Mouse (Mus musculus) heart, adult 2 months (tissue): ENCODE data around the gene Sypl. TPM values are rescaled to one million over a fixed set of nuclear protein-coding genes. Genes with fewer than 3 reads are reported as not detected.

ENCODE experiments used
- DNase-seq, 2 experiments: peaks; one replicate each; pipeline ENCODE4 v3.0.0; 2021
- H3K27ac ChIP-seq: fragments of 200-600 bp; 2 replicates; pipeline ENCODE4 v1.8.1; 2022
- H3K27me3 ChIP-seq: fragments of 200-500 bp; 2 replicates; pipeline ENCODE4 v1.6.1; 2012; ENCODE audit warnings: mild to moderate bottlenecking, low read length, inconsistent platforms, mixed read lengths; ENCODE audit not compliant: control insufficient read depth, insufficient read depth
- H3K36me3 ChIP-seq: fragments of 200-500 bp; 2 replicates; pipeline ENCODE4 v1.6.1; 2012; ENCODE audit warnings: low read length, inconsistent platforms; ENCODE audit not compliant: control insufficient read depth, insufficient read depth
- H3K4me1 ChIP-seq: fragments of 200-500 bp; 2 replicates; pipeline ENCODE4 v1.6.1; 2011; ENCODE audit warnings: low read length; ENCODE audit not compliant: control insufficient read depth, insufficient read depth
- H3K4me3 ChIP-seq: fragments of 200-600 bp; 2 replicates; pipeline ENCODE4 v1.8.1; 2022
- H3K79me2 ChIP-seq: fragments of 200-500 bp; replicated peaks from 2 replicates; pipeline ENCODE4 v1.6.1; 2012; ENCODE audit warnings: mild to moderate bottlenecking, inconsistent platforms, low read length, moderate library complexity, mixed read lengths; ENCODE audit not compliant: control insufficient read depth, insufficient read depth
- H3K9ac ChIP-seq: fragments of 200-500 bp; 2 replicates; pipeline ENCODE4 v1.6.1; 2012; ENCODE audit warnings: low read depth, mild to moderate bottlenecking, control low read depth, inconsistent platforms, low read length, mixed read lengths
- CTCF ChIP-seq: fragments of 200-600 bp; IDR thresholded peaks from 2 replicates; pipeline ENCODE4 v1.8.1; 2022; ENCODE audit warnings: antibody characterized with exemption, mild to moderate bottlenecking, moderate library complexity
- EP300 ChIP-seq: fragments of 200-500 bp; IDR thresholded peaks from 2 replicates; pipeline ENCODE4 v1.6.1; 2011; ENCODE audit warnings: low read depth, low read length, control low read depth; ENCODE audit not compliant: insufficient read depth
- POLR2A ChIP-seq: fragments of 200-500 bp; IDR thresholded peaks from 2 replicates; pipeline ENCODE4 v1.6.1; 2011; ENCODE audit warnings: mild to moderate bottlenecking, low read depth, low read length, control low read depth; ENCODE audit not compliant: insufficient read depth
- WGBS: fragments of 180-500 bp; shearing (Covaris S2); methylation state at CpG from one replicate; pipeline ENCODE4 v1.1.7; 2018; 5-methylcytosine and 5-hydroxymethylcytosine counted together
- intact Hi-C: fragments of 180-260 bp; cut with DNase I; formaldehyde crosslinking; loops from one replicate; pipeline ENCODE4 v1.15.1; 2025
- polyA plus RNA-seq: library from polyadenylated mRNA; depleted of rRNA; stranded (reverse); fragments of >200 nt; gene quantifications from 2 replicates; pipeline ENCODE4 v1.2.3, GENCODE M21; 2012
- total RNA-seq, 2 experiments: library from RNA; stranded (reverse); gene quantifications; 2 replicates each; pipeline ENCODE4 v1.2.3; 2021

Sypl gene
- total and polyA plus RNA-seq, 3 experiments: 75.7 to 85.5 (median 77.8) TPM

DNA sequence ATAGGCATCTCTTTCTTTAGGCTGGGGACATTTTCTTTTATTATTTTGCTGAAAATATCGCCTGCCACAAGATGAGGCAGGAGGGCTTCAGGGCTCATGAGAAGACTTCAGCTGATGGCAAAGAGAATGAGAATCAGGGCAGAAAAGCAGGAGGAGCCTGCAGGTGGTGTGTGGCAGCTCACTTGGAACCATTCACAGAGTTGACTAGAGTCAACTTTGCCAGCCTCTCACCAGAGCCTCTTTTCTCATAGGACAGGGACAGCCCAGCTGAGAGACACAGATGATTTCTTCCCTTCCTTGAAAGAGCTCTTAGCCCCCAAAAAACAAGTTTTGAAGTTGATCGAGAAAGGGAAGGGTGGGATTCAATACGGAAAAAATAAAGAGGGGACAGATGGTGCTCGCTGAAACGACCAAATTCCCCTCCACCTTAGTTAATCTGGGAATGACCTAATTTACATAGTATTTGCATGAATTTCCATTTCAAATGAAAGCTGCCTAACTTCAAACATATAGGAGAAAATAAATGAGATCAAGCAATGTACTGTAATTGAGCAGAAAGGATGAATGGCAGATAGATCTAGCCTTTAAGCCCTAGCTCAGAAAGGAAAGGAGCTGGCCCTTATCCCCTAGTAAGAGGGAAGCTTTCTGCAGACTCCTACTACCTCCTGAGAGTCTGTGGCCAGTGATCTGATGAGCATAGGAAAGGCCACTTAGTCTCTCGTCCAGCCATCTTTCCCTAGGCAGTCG lies 60.5 kb downstream of the Sypl start:
- no peak overlapping the region for H3K4me3 ChIP-seq
- DNase-seq: no peak
- no peaks in the 10 kb centered on the region for H3K36me3 ChIP-seq
- no peaks in the 10 kb centered on the region for H3K79me2 ChIP-seq
- no peak overlapping the region for H3K27ac ChIP-seq
- TF ChIP-seq CTCF: no peak
- no peak for TF ChIP-seq EP300
- TF ChIP-seq POLR2A: no peak
- no peaks in the 10 kb centered on the region for H3K4me1 ChIP-seq
- H3K9ac ChIP-seq: no peak overlapping the region
- intact Hi-C loops: loop anchor here (5.0 kb wide), 1 partner anchor 62 kb away; the partner anchor contains the start of gene Sypl
- no peaks in the 10 kb centered on the region for H3K27me3 ChIP-seq
- WGBS: 61% methylated on average over 7 of the region's 7 CpGs

DNA sequence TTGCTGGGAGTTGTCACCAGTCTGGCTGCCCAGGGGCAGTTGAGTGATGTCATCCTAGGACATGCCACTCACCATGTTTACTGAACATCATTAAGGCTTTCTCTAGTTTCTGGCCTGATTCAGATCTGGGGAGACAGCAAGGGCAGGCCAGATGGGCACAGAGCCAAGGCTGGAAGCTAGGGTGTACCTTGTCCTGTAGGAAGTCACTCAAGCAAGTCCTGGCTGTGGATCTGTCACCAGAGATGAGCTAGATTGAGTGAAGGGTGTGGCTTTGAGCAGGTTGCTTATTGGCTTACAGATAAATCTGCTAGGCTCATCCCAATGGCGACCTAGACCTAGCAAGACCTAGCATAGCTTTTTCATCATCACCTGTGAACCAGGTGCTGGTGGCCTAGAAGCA lies 61.4 kb downstream of the Sypl start:
- Histone ChIP-seq H3K79me2 (no peaks in the 10 kb centered on the region), H3K27me3 (no peaks in the 10 kb centered on the region), H3K9ac (no peak overlapping the region), H3K4me3 (no peak overlapping the region), H3K4me1 (no peaks in the 10 kb centered on the region), H3K36me3 (no peaks in the 10 kb centered on the region), H3K27ac (no peak overlapping the region)
- WGBS: 87% methylated on average over 1 of the region's 1 CpGs
- intact Hi-C loops: no loop called here
- no peak for DNase-seq
- TF ChIP-seq EP300 (no peak), CTCF (no peak), POLR2A (no peak)

DNA sequence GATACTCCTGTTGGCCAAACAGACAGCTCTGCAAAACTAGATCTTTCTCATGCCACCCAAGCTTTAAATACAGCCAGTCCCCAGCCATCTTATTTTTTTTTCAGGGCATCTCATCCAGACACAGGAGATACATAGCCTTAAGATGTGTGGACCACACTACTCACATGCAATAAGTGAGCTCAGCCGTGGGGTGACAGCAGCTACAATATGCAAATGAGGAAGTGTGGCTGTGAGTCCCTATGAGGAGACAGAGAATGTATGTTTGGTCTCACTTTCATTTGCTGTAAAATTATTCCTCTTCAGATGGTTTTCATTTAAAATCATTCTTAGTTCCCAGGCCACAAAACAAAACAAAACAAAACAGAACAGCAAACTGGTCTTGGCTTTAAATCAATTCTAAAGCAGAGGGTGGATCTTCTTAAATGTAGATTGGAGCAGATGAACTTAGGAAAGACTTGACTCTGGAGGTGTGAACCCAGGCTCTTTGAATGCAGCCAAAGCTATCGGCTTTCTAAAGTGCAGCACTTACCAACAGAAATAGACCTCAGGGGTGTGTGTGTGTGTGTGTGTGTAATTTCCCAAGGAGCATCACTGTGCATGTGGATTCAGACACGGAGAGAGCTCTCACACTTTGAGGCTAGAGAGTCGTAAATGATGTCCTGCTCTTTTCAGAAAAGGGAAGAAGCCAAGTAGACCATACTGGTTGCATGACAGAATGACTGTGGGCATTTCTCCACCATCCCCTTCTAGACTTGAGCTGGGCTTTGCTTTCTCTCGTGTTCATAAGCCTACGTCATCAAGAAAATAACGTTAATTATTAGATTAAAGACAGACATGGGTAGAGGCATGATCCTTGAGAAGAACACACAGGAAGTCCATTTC lies 63.4 kb downstream of the Sypl start:
- intact Hi-C loops: no loop called here
- Histone ChIP-seq H3K4me3 (no peak overlapping the region), H3K36me3 (no peaks in the 10 kb centered on the region), H3K9ac (no peak overlapping the region), H3K79me2 (no peaks in the 10 kb centered on the region), H3K4me1 (no peaks in the 10 kb centered on the region), H3K27me3 (no peaks in the 10 kb centered on the region), H3K27ac (no peak overlapping the region)
- TF ChIP-seq CTCF: no peak
- TF ChIP-seq EP300: no peak
- TF ChIP-seq POLR2A: no peak
- DNase-seq: no peak
- 60% methylated on average over 7 of the region's 7 CpGs for WGBS

DNA sequence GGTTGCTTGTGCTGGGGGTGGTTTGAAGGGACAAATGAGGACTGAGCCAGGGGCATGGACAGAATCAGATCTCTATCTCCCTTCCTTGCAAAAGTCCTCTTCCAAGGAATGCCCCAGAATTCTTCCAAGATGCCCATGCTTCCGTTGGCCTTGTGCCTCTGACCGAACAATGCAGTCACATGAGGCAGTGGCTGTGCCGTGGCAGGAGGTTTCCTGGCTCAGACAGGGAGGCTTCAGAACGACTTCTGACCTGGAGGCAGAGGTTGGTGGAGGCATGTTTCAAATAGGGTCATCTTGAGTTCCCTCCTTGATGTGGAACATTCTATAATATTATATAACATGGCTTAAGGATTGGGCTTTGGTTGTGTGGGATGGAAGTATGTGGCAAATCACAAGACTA lies 64.9 kb downstream of the Sypl start:
- WGBS: 47% methylated on average over 4 of the region's 4 CpGs
- Histone ChIP-seq H3K79me2 (no peaks in the 10 kb centered on the region), H3K27ac (no peak overlapping the region), H3K27me3 (no peaks in the 10 kb centered on the region), H3K9ac (no peak overlapping the region), H3K4me1 (no peaks in the 10 kb centered on the region), H3K36me3 (no peaks in the 10 kb centered on the region), H3K4me3 (no peak overlapping the region)
- TF ChIP-seq POLR2A: no peak
- intact Hi-C loops: no loop called here
- no peak for DNase-seq

DNA sequence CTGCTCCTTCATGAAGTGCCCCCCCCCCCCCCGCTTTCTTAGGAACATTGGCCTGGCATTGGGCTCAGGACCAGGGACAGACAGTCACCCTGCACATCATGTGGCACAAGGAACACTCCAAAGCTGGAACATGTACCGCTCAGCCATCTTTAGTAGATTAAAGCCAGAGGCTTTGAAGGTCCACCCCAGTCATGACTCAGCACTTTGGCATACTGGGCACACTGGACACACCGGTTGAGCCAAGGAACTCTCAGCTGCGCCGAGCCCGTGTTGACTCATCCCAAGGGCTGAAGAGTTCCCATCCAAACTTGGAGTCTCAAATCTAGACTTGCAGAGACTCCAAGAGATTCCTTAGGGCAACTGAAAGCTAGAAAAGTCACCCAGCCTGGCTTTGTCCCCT lies 66.3 kb downstream of the Sypl start:
- 54% methylated on average over 6 of the region's 6 CpGs for WGBS
- Histone ChIP-seq H3K79me2 (no peaks in the 10 kb centered on the region), H3K4me3 (no peak overlapping the region), H3K27me3 (no peaks in the 10 kb centered on the region), H3K4me1 (no peaks in the 10 kb centered on the region), H3K9ac (no peak overlapping the region), H3K27ac (no peak overlapping the region), H3K36me3 (no peaks in the 10 kb centered on the region)
- intact Hi-C loops: no loop called here
- TF ChIP-seq EP300 (peak; percentile 80; the same call in 1 of the 2 replicates), POLR2A (no peak), CTCF (no peak)
- DNase-seq: peak; percentile 46 to 76

DNA sequence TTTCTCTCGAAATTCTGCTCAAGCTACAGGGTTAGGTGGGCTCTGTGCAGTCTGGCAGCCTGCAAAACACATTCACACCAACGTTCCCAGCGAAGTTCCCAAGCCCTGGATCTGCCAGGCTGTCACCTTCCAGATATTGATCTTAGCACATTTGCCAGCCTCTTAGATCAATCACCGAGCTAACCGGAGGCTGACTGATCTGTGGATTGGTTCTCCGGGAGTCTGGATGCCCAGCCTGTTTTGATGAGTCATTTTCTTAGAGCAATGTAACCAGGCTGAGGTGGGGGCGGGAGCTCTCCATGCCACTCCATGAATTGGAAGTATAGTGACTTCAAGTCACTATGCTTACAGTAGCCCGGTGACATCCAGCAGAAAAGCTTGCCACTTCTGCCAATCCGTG lies 67.4 kb downstream of the Sypl start:
- no peak for TF ChIP-seq EP300
- TF ChIP-seq CTCF: no peak
- no peak for TF ChIP-seq POLR2A
- H3K4me3 ChIP-seq: no peak overlapping the region
- no peak overlapping the region for H3K27ac ChIP-seq
- H3K4me1 ChIP-seq: no peaks in the 10 kb centered on the region
- intact Hi-C loops: no loop called here
- H3K79me2 ChIP-seq: no peaks in the 10 kb centered on the region
- no peaks in the 10 kb centered on the region for H3K36me3 ChIP-seq
- no peak for DNase-seq
- no peaks in the 10 kb centered on the region for H3K27me3 ChIP-seq
- 76% methylated on average over 9 of the region's 9 CpGs for WGBS
- no peak overlapping the region for H3K9ac ChIP-seq
